Mouse (Mus musculus) MEL (cell line): ENCODE data around the gene Fam222b.

ENCODE experiments used
- CTCF ChIP-seq, 3 experiments: IDR thresholded peaks in 2 of 3; conservative IDR thresholded peaks in 1 of 3; 2 replicates each; pipeline ENCODE4 v1.5.1; 2011 to 2012; ENCODE audit warnings: low read length in 3 of 3, low read depth in 2 of 3, mild to moderate bottlenecking in 2 of 3, improper control_type of control experiment in 1 of 3, inconsistent platforms in 1 of 3, mixed read lengths in 1 of 3, moderate library complexity in 1 of 3; ENCODE audit not compliant: control insufficient read depth in 1 of 3, insufficient read depth in 1 of 3, poor library complexity in 1 of 3, severe bottlenecking in 1 of 3
- HCFC1 ChIP-seq: IDR thresholded peaks from 2 replicates; pipeline ENCODE4 v1.6.1; 2012; ENCODE audit warnings: low read depth, mild to moderate bottlenecking, inconsistent platforms, low read length, improper control_type of control experiment, moderate library complexity
- MAX ChIP-seq: IDR thresholded peaks from 2 replicates; pipeline ENCODE4 v1.6.1; 2011; ENCODE audit warnings: low read length, improper control_type of control experiment
- SIN3A ChIP-seq: IDR thresholded peaks from 2 replicates; pipeline ENCODE4 v1.6.1; 2012; ENCODE audit warnings: low read length, improper control_type of control experiment, inconsistent platforms
- ZKSCAN1 ChIP-seq: IDR thresholded peaks from 2 replicates; pipeline ENCODE4 v1.6.1; 2012; ENCODE audit warnings: low read depth, mild to moderate bottlenecking, inconsistent platforms, low read length, improper control_type of control experiment, moderate library complexity
- ZNF384 ChIP-seq: IDR thresholded peaks from 2 replicates; pipeline ENCODE4 v1.6.1; 2012; ENCODE audit warnings: low read depth, mild to moderate bottlenecking, inconsistent platforms, low read length, improper control_type of control experiment

DNA sequence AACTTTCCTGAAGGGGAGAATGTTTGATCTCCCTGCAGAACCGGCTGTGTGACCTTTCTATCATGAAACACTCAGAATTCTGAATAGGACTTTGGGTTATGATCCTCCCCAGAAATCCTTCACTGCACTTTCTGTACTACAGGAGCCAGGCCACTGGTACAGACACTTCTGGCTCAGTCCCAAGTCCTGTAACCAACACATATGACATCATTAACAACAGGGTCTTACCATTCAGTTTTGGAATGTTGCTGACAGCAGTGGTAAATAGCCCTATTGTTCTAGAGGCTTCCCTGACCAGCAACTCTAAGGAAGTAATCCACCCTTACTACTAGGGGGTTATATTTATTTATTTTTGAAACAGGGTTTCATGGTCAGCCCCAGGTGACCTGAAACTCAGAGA lies 98.7 kb downstream of the Fam222b start, which contains the start of gene Proca1:
- TF ChIP-seq ZKSCAN1 (no peak), MAX (no peak), CTCF (IDR thresholded peaks at IDR 0.05 in 2 of 3, conservative IDR thresholded peaks at IDR 0.05 in 1 of 3; ENCODE audit: control insufficient read depth in 1 of 3, insufficient read depth in 1 of 3, low read depth in 2 of 3, low read length in 3 of 3, poor library complexity in 1 of 3, severe bottlenecking in 1 of 3) (no peak), SIN3A (no peak), HCFC1 (no peak), ZNF384 (no peak)
